Mouse (Mus musculus) liver, embryonic 11.5 days (tissue): ENCODE measurements around the gene Tas1r1. TPM values are rescaled to one million over a fixed set of nuclear protein-coding genes. Genes with fewer than 3 reads are reported as not detected.

Experiments used
- ATAC-seq: fragments of 200-750 bp; cut with Nextera tagmentation; replicated peaks from 2 replicates; pipeline ENCODE4 v1.8.0; 2017; ENCODE audit warnings: moderate number of reproducible peaks, mild to moderate bottlenecking, moderate TSS enrichment, moderate library complexity; ENCODE audit not compliant: low FRiP score
- DNase-seq: peaks from one replicate; pipeline ENCODE4 v3.0.0-alpha.2; 2017; ENCODE audit warnings: low spot score
- H3K27ac ChIP-seq: fragments of 300-500 bp; sonication (generic); 2 replicates; pipeline ENCODE4 v1.5.1; 2014; ENCODE audit warnings: mild to moderate bottlenecking, low read depth, low read length, control low read depth
- H3K27me3 ChIP-seq: fragments of 300-500 bp; sonication (generic); replicated peaks from 2 replicates; pipeline ENCODE4 v1.6.1; 2014; ENCODE audit warnings: low read length, mixed read lengths; ENCODE audit not compliant: control insufficient read depth, insufficient read depth
- H3K36me3 ChIP-seq: fragments of 300-500 bp; sonication (generic); 2 replicates; pipeline ENCODE4 v1.6.1; 2014; ENCODE audit warnings: mild to moderate bottlenecking, low read length, moderate library complexity, mixed read lengths; ENCODE audit not compliant: control insufficient read depth, insufficient read depth
- H3K4me1 ChIP-seq: fragments of 300-500 bp; sonication (generic); replicated peaks from 2 replicates; pipeline ENCODE4 v1.6.1; 2014; ENCODE audit warnings: low read length, mixed read lengths; ENCODE audit not compliant: control insufficient read depth, insufficient read depth
- H3K4me2 ChIP-seq: fragments of 300-500 bp; sonication (generic); 2 replicates; pipeline ENCODE4 v1.6.1; 2014; ENCODE audit warnings: mild to moderate bottlenecking, control low read depth, moderate library complexity
- H3K4me3 ChIP-seq: fragments of 300-500 bp; sonication (generic); 2 replicates; pipeline ENCODE4 v1.5.1; 2014; ENCODE audit warnings: low read depth, low read length, control low read depth
- H3K9ac ChIP-seq: fragments of 300-500 bp; sonication (generic); 2 replicates; pipeline ENCODE4 v1.6.1; 2014; ENCODE audit warnings: low read depth, low read length, control low read depth
- H3K9me3 ChIP-seq: fragments of 300-500 bp; sonication (generic); 2 replicates; pipeline ENCODE4 v1.6.1; 2016; ENCODE audit warnings: low read length, inconsistent platforms, mixed read lengths; ENCODE audit not compliant: control insufficient read depth
- WGBS: fragments of 180-500 bp; shearing (Covaris S2); extraction: QIAGEN DNeasy Blood & Tissue Kit; methylation state at CpG from one replicate; pipeline ENCODE4 v1.1.7; 2014; 5-methylcytosine and 5-hydroxymethylcytosine counted together
- polyA plus RNA-seq: library from polyadenylated mRNA; unstranded; fragments of >200 nt; fragmentation: Nextera tagmentation; extraction: Ambion mirVana; gene quantifications from 2 replicates; pipeline ENCODE4 v1.2.1, GENCODE M21; 2014

Tas1r1 gene
- polyA plus RNA-seq, 1 experiment from 2014 or later: 0.21 TPM

GRCm38 (mm10) chr4:152001335-152001734, 37.0 kb downstream of the Tas1r1 start:
- Histone ChIP-seq H3K4me1 (peaks cover 7% of the 10 kb centered on the region; the same call in 1 of the 2 replicates), H3K27me3 (no peaks in the 10 kb centered on the region), H3K9ac (no peak overlapping the region), H3K27ac (no peak overlapping the region), H3K36me3 (no peaks in the 10 kb centered on the region), H3K9me3 (no peaks in the 10 kb centered on the region), H3K4me2 (no peak overlapping the region), H3K4me3 (no peak overlapping the region)
- no peak for ATAC-seq
- no peak for DNase-seq
- 65% methylated on average over 4 of the region's 4 CpGs for WGBS

GRCm38 (mm10) chr4:152000906-152001305, 37.5 kb downstream of the Tas1r1 start:
- no peak overlapping the region for H3K4me2 ChIP-seq
- H3K27me3 ChIP-seq: no peaks in the 10 kb centered on the region
- H3K27ac ChIP-seq: no peak overlapping the region
- ATAC-seq (no peak), DNase-seq (no peak)
- 60% methylated on average over 4 of the region's 4 CpGs for WGBS
- H3K4me3 ChIP-seq: no peak overlapping the region
- no peaks in the 10 kb centered on the region for H3K36me3 ChIP-seq
- H3K9me3 ChIP-seq: no peaks in the 10 kb centered on the region
- peaks cover 7% of the 10 kb centered on the region; the same call in 1 of the 2 replicates for H3K4me1 ChIP-seq
- H3K9ac ChIP-seq: no peak overlapping the region

GRCm38 (mm10) chr4:151999481-151999880, 38.9 kb downstream of the Tas1r1 start:
- no peaks in the 10 kb centered on the region for H3K36me3 ChIP-seq
- H3K4me3 ChIP-seq: no peak overlapping the region
- H3K27me3 ChIP-seq: no peaks in the 10 kb centered on the region
- no peak overlapping the region for H3K4me2 ChIP-seq
- peaks cover 12% of the 10 kb centered on the region for H3K4me1 ChIP-seq
- WGBS: 32% methylated on average over 3 of the region's 3 CpGs
- DNase-seq: no peak
- no peak overlapping the region for H3K27ac ChIP-seq
- H3K9me3 ChIP-seq: no peaks in the 10 kb centered on the region
- no peak for ATAC-seq
- H3K9ac ChIP-seq: no peak overlapping the region

GRCm38 (mm10) chr4:151997701-151998100, 40.7 kb downstream of the Tas1r1 start:
- no peak overlapping the region for H3K4me3 ChIP-seq
- no peak for ATAC-seq
- no peak for DNase-seq
- no peaks in the 10 kb centered on the region for H3K9me3 ChIP-seq
- peak overlapping the region; percentile 97; the same call in 1 of the 2 replicates for H3K4me2 ChIP-seq
- H3K36me3 ChIP-seq: no peaks in the 10 kb centered on the region; the same call in 1 of the 2 replicates
- WGBS: 50% methylated on average over 3 of the region's 3 CpGs
- no peak overlapping the region for H3K9ac ChIP-seq
- H3K27ac ChIP-seq: no peak overlapping the region
- peaks cover 19% of the 10 kb centered on the region for H3K4me1 ChIP-seq
- H3K27me3 ChIP-seq: no peaks in the 10 kb centered on the region

GRCm38 (mm10) chr4:151996951-151997222, 41.5 kb downstream of the Tas1r1 start:
- DNase-seq (no peak), ATAC-seq (no peak)
- H3K4me3 ChIP-seq: peak overlapping the region; percentile 81
- peaks cover 19% of the 10 kb centered on the region for H3K4me1 ChIP-seq
- peaks cover 4% of the 10 kb centered on the region for H3K36me3 ChIP-seq
- H3K9ac ChIP-seq: peak overlapping the region; percentile 74
- H3K4me2 ChIP-seq: peak overlapping the region; percentile 97
- 4% methylated on average over 13 of the region's 13 CpGs for WGBS
- no peaks in the 10 kb centered on the region for H3K9me3 ChIP-seq
- H3K27ac ChIP-seq: peak overlapping the region; percentile 44
- H3K27me3 ChIP-seq: no peaks in the 10 kb centered on the region

- no peaks in the 10 kb centered on the region for H3K27me3 ChIP-seq
- H3K27ac ChIP-seq: peak within 1 kb of the TSS; percentile 75
- H3K9me3 ChIP-seq: no peaks in the 10 kb centered on the region
- peak within 1 kb of the TSS; percentile 88 for H3K9ac ChIP-seq
- DNase-seq (peak; percentile 98), ATAC-seq (peak; percentile 93)
- H3K4me2 ChIP-seq: peak within 1 kb of the TSS; percentile 97
- peaks cover 9% of the 10 kb centered on the region for H3K36me3 ChIP-seq
- peak within 1 kb of the TSS; percentile 81 for H3K4me3 ChIP-seq
- H3K4me1 ChIP-seq: peaks cover 19% of the 10 kb centered on the region
- WGBS: under 1% methylated on average over 93 of the region's 94 CpGs
These were observed 42.0 kb downstream of the Tas1r1 start, which contains the start of gene Phf13 for GRCm38 (mm10) chr4:151996173-151996950. TSS of gene Phf13 (minus strand) at chr4:151996258.

GRCm38 (mm10) chr4:151995371-151996172, 42.8 kb downstream of the Tas1r1 start:
- 1% methylated on average over 99 of the region's 111 CpGs for WGBS
- ATAC-seq (peak; percentile 9; the same call in 1 of the 2 replicates), DNase-seq (no peak)

GRCm38 (mm10) chr4:151994228-151995171, 43.9 kb downstream of the Tas1r1 start:
- Histone ChIP-seq H3K9me3 (no peaks in the 10 kb centered on the region), H3K4me1 (peaks cover 19% of the 10 kb centered on the region), H3K9ac (peak overlapping the region; percentile 88), H3K36me3 (peaks cover 15% of the 10 kb centered on the region), H3K27ac (peak overlapping the region; percentile 75; the same call in 1 of the 2 replicates), H3K4me3 (peak overlapping the region; percentile 81), H3K4me2 (peak overlapping the region; percentile 97), H3K27me3 (no peaks in the 10 kb centered on the region)
- 2% methylated on average over 61 of the region's 61 CpGs for WGBS
- DNase-seq (peak; percentile 52), ATAC-seq (no peak)

More at GRCm38 (mm10) chr4:151995371-151996172, 42.8 kb downstream of the Tas1r1 start:
- Histone ChIP-seq H3K4me3 (peak overlapping the region; percentile 81), H3K27me3 (no peaks in the 10 kb centered on the region), H3K36me3 (peaks cover 15% of the 10 kb centered on the region), H3K9ac (peak overlapping the region; percentile 88), H3K4me2 (peak overlapping the region; percentile 97), H3K4me1 (peaks cover 19% of the 10 kb centered on the region), H3K27ac (peak overlapping the region; percentile 75), H3K9me3 (no peaks in the 10 kb centered on the region)
